Mouse (Mus musculus) kidney, postnatal 14 days (tissue): ENCODE data around the gene Pklr.
"Not testable (repeated sequence)": the region's sequence is repeated elsewhere in the genome, so short reads cannot be mapped to it uniquely, and the experiment has no call there.

Source experiments
- DNase-seq: peaks from one replicate; pipeline ENCODE4 v3.0.0; 2022; ENCODE audit warnings: mixed read lengths

Gene Pklr

GRCm38 (mm10) chr3:89125981-89126380, 10.0 kb upstream of the Pklr start:
- no peak for DNase-seq

GRCm38 (mm10) chr3:89129908-89130307, 6.0 kb upstream of the Pklr start:
- no peak for DNase-seq

DNA sequence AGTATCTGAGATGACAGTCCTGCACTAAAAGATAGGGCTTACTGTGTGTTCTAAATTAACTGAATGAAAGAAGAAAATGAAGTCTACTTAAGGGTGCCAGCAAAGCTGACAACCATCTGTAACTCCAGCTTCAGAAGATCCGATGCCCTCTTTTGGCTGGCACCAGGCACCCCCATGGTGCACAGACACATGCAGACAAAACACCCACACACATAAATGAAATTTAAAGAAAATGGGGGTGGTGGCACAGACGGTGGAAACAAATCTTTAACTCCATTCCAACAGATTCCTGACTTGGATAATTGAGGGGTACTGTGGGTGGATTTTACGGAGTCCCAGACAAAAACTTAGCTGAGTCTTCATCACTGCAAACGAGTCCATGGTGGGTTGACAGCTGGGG, 4.1 kb upstream of the Pklr start:
- no peak for DNase-seq

DNA sequence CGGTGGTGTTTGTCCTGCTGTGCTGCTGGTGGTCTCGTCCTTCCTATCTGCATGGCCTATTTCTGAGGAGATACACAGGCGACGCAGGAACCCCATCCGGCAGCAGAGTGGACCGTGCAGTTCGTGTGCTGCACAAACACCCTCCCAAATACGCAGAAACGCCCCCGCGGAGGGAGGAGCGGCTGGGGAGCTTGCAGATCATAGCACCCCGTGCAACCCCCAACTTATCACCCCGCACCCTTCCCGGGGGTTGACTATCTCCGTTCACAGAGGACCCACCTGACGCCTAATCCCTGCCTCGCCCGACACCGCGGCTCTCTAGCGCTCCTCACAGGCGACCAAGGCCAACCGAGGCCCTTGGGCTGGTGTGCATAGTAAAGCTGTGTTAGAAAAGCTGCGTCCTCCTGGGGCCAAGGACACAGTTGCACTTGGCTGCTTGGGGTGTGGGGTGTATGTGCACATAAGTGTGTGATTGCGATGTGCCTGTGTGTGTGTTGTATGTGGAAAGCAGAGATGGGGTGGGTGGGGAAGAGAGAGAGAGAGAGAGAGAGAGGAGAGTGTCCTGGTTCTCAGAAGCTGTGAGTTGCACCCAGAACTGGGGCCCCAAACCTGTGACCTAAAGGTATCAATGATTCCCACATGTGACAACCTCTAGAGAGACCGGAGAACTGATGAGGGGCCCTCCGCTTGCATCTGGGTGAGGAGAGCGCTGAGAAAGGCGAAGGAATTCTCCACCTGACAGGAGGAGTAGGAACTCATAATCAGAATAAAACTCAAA, 3.5 kb upstream of the Pklr start:
- peak; percentile 17 for DNase-seq

GRCm38 (mm10) chr3:89133063-89133450, 2.9 kb upstream of the Pklr start:
- DNase-seq: no peak

- DNase-seq: no peak
Observed at GRCm38 (mm10) chr3:89133752-89134151, 2.2 kb upstream of the Pklr start.

DNA sequence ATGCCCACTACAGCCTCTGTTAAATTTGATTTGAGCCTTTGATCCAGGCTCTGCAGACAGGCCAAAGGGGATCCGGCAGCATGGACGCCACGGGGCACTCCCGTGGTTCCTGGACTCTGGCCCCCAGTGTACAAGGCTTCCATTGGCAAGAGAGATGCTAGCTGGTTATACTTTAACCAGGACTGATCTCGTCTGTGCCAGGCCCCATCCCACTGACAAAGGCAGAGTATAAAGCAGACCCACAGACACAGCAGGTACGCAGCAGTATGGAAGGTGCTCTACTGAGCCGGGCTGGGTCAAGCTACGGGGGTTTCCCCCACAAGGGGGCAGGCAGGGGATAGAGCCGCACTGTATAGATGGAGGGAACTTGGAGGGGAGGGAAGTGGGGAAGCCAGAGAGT, 423 bp downstream of the Pklr start:
- DNase-seq: peak; percentile 88

- peak; percentile 44 for DNase-seq
Observed at GRCm38 (mm10) chr3:89144821-89145220, 8.9 kb downstream of the Pklr start.

- DNase-seq: no peak
Observed at GRCm38 (mm10) chr3:89145566-89145965, 9.6 kb downstream of the Pklr start.

DNA sequence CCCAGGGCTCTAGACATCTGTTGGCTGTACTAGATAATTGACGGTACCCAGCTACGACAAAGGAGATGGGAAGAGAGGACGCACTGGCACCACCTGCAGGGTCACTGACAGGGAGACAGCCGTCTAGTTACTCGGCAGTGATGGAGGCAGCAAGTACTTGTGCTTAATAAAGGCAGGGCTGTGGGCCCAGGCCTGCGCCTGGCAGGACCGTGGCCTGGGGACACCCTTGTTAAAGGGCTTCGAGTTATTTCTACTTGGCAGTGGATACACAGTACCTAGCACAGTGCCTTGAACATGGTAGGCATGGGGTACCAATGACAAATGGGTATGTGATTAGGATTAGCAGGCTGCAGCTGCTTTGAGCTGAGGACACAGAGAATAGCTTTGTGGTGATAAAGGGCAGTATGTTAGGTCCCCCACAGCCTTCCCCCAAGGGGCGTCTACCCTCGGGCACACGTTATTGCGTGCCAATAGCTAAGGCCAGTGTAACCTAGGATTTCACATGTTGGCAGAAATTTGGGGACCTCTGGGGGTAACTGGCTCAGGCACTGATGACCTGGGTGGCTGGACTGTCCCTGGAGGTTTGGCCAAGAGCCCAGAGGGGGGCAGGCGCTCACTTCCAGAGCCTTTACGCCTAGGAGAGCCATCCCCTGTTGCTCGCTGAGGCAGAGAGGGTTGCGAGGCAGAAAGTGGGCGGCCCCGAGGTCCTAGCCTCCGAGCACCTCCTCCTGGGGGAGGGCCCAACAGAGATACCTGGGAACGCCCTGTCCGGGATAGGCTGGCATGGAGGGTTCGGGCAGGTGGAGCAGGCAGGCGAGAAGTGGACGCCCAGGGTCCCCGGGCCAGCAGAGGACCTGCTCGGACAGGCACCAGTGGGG, 11.4 kb downstream of the Pklr start:
- DNase-seq: peak; percentile 74

DNA sequence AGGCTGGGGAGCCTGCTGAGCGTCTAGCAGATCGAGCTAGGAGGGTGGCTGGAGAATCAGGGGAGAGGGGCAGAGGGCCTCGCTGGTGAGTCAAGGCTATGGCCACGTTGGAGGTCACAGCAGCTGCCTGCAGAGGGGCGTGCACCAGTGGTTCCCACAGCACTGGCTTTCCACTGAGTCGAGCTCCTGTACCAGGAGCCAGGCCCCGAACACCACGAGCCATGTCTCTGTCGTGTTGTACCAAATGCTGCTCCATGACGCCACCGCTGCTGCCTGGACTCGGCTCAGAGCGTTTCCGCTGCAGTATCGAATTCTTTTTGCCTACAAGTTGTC, 12.0 kb downstream of the Pklr start:
- no peak for DNase-seq

- no peak for DNase-seq
Observed at GRCm38 (mm10) chr3:89148567-89148966, 12.6 kb downstream of the Pklr start.

DNA sequence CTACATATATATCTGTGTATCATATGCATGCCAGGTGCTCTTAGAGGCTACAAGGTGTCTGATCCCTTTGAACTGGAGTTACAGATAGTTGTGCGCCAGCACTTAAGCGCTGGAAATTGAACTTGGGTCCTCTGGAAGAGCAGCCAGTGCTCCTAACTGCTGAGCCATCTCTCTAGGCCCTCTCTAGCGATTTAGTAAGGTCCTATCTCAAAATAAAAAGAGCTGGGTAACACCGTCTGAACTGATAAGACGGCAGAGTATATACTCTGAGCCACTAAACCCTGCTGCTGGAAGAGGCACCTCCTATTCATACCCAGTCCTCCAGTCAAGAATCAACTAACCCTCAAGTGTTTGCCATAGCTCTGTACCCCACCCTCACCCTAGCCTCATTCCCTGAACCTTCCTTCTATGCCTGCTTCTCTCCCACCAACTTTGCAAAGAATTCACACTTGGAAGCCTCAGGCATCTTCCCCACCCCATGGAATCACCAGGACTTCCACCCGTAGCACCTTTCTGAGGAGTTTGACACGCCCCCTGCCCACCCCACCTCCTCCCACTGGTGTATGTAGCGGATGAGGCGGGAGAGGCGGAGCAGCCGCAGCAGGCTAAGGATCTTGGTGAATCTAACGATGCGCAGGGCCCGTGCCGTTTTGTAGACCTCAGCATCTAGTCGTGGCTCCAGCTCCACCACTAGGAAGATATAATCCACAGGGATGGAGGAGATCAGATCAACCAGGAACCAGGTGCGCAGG, 16.3 kb downstream of the Pklr start:
- DNase-seq: no peak

DNA sequence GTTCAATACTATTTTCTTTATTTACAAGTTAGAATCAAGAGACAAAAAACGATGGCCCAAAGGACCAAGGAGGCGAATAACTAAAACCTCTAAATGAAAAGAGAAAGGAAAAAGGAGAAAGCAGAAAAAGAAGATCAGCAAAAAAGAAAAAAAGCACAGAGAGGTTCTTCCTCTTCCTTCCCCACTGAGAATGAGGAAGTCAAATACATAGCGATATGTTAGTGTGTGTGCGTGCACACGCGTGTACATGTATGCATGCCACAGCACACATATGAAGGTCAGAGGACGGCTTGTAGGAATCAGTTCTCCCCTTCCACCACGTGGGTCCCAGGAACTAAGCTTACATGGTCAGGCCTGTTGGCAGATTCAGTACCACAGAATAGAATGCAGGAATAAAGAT, 21.0 kb downstream of the Pklr start:
- no peak for DNase-seq

DNA sequence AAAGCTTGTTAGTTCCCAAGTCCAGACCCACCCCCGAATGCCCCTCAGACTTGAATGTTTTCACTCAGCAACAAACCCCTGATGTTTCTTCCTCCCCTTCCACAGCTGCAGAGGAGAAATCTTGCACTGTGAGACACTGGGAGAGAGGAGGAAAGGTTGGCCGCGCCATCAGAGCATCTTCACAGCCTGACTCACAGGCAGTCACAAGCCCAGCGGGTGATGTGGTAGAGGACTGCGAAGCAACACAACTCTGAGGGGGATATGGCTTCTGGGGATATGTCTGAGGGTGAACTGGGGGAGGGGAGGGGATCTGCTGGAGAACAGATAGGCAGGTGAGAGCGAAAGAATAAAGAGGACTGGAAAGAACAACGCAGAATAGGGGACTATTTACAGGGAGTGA, 22.7 kb downstream of the Pklr start:
- DNase-seq: no peak

DNA sequence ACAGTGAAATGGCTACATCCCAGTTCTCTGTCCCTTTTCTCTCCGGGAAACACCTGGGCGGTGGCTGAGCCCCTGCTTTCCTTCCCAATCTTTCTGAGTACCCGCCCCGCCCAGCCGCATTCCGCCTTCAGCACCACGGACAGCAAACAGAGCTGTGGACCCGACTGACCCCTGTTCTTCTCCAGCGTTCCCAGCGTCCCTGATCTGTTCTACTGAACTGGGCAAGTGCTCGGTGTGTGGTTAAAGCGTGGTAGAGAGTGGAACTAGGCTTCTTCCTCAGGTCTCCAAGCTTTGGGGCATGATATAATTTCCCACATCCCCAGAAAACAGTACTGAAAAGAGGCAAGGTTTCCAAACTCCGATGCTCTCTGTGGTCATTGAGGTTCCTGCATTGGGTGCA, 23.3 kb downstream of the Pklr start:
- peak; percentile 74 for DNase-seq

DNA sequence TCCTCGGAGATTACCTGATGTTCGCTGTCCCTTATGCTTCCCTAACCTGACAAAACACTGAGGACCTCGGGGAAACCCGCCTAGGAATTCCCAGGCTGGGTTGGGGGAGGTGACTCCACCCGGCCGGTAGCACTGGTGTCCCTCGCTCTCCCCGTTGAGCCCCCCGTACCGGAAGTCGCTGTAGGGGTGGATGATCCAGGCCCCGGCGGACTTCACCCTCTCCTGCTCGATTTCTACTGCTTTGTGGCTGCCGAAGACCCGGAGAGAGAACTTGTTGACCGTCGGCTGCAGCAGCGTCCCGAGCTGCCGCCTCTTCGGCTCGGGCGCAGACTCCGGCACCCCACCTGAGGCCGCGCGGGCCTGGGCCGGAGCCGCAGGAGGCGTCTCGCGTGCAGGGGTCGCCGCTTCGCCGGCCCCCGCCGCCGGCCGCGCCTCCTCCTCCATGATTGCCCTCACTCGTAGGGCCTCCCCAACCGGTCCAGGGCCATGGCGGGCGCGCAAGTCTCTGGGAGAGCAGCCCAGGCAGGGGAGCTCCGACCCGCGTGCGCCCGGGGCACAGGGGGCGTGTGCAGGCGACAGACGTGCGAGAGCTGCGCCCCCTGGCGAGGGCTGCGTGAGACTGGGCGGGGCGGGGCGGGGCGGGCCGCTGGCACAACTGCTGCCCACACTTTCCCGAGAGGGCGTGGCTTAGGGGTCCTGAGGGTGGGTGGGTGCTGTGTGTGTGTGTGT, 23.8 kb downstream of the Pklr start, which contains the start of gene Hcn3:
TSS of gene Hcn3 (minus strand) at position 581 of the 729 bp plus-strand sequence.
- DNase-seq: peak; percentile 74

DNA sequence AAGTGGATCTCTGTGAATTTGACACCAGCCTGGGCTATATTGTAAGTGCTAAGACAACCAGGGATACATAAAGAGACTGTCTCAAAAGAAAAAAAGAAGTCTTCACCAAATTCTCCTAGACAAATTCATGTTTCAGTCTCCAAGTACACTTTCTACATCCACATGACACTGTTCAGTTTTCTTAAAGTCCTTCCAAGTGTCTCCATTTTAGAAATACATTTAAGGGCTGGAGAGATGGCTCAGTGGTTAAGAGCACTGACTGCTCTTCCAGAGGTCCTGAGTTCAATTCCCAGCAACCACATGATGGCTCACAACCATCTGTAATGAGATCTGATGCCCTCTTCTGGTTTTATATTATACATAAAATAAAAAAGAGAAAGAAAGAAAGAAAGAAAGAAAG, 25.3 kb downstream of the Pklr start:
- not testable (repeated sequence) for DNase-seq

GRCm38 (mm10) chr3:89161786-89162185, 25.8 kb downstream of the Pklr start:
- no peak for DNase-seq

DNA sequence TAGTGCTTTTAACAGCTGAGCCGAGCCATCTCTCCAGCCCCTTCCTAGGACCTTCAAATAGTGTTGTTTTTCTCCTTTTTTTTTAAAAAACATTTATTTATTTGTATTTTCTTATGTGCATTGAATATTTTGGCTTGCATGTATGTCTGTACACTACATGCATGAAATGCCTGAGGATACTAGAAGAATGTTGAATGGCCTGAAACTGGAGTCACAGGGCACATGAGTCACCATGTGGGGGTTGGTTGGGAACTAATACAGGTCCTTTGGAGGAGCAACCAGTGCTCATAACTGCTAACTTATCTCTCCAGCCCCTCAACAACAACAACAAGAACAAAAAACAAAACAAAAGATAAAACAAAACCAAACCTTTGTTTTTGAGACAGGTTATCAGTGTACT, 27.2 kb downstream of the Pklr start:
- DNase-seq: no peak

- no peak for DNase-seq
Observed at GRCm38 (mm10) chr3:89163643-89164245, 27.8 kb downstream of the Pklr start.
